Mouse (Mus musculus) neural tube, embryonic 10.5 days (tissue): ENCODE measurements at regions not wholly inside any gene's neighbourhood (a gene's known extent, or its start where the extent isn't known, plus 50 kb on each side); places are given as distances from the start of the nearest gene placed in this dataset.

Experiments used
- DNase-seq: peaks from one replicate; pipeline ENCODE4 v3.0.0-alpha.2; 2017; ENCODE audit warnings: low spot score; ENCODE audit errors: extremely low spot score

DNA sequence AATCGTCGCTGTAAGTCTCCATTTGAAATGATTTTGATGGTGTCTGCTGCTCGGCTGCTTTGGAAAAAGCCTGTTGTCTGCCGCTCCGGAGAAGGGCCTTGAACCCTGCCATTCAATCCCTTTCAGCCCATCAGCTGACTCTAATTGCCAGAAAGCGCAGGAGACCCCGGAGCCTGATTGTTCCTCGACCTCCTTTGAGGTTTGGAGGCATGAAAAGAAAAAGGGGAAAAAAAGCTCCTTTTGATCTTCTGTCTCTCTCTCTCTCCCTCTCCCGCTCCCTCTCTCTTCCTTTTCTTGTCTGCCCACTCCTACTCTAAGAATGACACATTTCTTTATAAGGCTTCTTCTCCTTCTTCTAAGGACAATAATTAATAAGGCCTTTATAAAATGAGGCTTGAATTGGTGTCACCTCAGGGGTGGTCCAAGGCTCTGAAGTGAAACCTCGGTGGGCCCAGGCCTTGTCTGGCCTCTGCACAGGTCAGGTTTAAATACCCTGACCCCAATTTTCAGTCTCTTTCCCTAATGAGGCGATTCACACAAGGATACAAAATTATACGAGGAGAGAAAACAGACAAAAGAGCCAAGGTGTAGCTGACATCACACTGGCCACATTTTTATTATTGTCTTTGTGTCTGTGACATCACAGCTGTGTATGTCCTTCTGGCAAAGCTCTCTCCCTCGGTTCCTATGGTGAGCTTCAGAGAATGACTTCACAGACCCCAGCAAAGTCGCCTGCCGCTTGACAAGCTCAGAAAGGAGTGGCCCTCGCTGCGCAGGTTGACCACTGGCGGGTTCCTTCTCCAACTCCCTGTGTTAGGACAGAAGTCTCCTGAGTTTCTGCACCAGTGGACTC, 787.4 kb downstream of the Nr2f2 start:
- DNase-seq, result peak; percentile 35

DNA sequence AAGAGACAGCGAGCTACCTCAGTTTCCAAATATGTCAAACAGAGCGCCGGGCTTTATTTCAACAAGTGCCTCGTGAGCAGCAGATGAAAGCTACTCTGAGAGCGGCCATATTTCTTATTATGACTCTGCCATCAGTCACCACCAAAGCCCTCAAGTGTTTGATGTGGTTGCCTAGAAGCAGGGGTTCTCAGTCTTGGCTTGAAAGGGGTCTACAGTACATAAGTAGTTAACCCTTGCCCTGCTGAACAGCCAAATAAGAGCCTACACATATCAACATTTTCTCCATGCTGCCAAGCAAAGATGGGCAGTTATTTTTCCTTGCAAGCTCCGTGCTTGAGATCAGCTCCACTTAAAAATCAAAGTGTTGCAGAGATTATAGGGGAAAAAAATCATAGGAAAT, 788.8 kb downstream of the Nr2f2 start:
- DNase-seq, result no peak

DNA sequence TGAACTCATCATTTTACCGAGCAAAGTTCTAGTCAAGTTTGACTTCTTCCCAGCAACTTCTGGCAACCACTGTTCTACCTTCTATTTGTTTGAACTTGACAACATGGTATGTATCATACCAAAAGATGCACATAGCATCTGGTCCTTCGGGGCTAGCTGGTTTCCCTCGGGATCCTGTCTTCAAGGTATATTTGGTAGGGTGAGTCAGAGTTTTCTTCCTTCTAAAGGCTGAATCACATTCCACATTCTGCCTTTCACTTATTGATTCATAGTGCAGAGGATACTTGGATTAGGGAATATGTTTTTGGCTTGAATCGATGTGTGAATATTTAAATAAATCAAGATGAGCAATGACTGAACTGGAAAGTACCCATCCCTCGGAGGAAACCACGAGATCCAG, 789.9 kb downstream of the Nr2f2 start:
- DNase-seq, result no peak

DNA sequence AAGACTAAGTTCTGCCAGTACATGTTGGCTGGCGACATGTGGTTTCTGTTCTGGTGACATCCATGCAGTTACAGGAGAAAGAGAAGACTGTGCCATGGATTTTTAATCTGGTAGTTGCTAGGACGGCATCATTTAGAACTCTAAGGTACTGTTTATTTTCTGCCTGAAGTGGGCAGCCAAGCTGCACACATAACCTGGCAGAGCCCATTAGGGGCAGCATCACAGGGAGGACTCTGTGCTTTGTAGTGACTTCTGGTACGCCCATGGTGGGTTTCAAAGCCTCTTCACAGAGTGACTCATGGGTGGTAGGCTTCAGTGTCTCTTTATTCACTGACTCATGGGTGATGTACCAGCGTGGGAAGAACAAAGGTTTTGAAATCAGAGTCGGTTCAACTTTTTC, 792.8 kb downstream of the Nr2f2 start:
- DNase-seq, result no peak

DNA sequence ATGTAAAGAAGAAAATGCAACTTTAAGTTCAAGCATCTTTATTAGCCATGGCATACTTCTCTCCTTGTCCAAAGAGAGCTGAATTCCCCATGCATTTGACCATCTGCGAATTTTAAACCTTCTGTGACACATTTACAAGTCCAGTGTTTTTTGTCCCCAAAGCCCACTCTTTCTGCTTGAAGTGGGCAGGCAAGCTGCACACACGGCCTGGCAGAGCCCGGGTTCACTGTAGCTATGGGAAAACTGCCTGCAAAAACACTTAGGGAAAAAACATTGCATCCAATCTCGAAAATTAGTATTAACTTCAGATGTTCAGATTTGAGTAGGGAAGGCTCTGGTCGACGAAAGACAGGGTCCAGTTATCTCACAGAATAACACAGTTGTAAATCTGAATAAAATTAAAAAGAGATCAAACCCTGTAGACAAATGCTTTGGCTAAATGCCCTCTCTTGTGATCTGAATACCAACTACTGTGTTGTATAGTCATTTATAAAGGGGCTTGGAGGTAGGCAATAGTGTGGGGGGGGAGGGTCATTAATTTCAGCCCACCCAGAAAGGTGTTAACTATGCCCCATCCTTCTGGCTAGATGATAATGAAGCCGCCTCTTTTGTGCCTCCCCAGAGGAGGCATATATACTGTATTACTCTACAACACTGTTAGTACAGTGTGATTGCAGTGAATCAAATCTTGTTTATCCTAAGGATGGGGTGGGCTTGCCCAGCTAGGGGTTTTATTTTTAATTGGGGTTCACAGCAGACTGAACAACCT, 793.7 kb downstream of the Nr2f2 start:
- no peak for DNase-seq

DNA sequence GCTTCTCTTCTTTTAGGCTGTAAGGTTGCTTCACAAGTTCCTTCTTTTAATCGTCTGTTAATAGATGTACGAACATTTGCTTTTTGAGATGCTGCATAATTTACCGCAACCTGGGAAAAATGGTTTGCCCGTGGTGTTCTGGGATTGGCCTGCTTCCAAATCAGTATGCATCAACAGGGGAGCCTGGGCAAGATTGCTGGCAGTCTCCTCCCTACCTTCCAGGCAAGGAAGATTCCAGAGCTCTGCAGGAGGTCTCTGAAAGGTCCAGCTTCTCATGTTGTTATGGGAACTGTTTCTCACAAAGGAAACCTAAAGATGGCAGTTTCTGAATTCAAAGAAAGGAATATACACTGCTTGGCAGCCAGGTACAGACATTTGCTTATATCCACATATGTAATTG, 799.6 kb downstream of the Nr2f2 start:
- no peak for DNase-seq

DNA sequence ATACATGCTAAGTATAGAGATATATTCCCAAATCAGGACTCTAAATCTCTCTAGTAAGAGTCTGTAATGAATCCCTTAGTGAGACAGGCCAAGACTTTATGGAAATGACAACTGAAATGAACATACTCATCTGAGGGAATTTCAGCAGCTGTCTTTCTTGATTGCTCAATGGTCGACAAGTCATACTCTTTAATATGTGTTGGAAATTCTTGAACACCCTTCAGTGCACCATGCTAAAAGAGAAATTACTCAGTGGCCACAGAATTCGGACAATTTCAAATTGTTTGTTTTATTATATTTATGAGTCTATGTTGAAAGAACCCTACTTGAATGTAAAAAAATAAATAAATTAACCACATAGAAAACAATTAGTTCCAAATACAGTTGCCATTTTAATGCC, 802.1 kb downstream of the Nr2f2 start:
- no peak for DNase-seq

DNA sequence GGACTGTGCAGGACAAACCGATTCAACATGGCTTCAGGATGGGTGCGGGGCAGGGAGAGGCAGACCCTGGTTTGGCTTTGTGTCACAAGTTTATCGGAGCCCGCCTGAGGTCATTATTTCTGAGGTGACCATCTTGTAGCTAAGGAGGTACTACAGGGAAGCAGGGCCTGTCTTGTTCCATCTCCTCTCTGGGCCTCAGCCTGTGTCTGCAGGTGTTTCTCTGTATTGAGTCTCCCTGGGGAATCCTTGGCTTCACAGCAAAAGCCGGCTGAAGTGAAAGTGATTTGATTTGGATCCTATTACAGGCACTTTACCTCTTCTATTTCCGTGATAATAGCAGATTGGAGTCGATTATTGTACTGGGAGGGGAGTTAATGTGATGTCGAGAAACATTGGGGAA, 805.7 kb upstream of the Arrdc4 start:
- no peak for DNase-seq

DNA sequence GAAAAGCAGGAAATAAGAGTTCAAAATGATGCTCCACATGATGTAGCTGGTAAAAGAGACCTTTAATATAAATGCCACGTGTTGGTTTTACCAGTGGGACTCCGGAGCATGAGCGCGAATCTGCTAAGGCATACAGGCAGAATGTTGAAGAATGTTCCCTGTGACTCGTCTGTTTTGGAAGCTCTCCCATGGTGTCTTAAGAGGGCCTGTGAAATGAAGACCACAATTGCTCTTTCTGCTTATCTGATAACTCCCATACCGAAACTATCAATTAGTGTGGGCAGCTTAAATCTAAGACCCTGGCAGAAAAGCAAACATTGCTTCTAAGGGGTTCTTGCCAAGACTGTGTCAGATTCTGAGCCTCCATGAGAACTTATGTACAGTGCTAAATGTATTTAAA, 804.9 kb upstream of the Arrdc4 start:
- DNase-seq, result no peak

DNA sequence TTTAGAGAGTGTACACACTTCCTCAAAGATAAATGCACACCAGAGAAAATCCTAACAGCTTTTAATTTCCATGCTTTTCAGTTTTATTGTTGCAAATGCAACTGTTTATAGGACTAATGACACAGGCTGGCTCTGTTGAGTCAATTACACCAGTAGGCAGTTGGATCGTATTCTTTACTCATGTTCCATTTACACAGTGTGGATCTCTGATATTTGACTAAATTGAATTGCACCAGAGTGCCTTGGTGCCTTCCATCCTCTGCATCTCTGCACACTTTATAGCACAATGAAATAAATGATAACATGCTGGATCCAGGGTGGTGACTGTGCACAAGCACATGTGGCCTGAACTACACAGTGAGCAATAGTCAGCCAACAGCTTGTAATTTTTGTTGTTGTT, 787.0 kb upstream of the Arrdc4 start:
- no peak for DNase-seq

DNA sequence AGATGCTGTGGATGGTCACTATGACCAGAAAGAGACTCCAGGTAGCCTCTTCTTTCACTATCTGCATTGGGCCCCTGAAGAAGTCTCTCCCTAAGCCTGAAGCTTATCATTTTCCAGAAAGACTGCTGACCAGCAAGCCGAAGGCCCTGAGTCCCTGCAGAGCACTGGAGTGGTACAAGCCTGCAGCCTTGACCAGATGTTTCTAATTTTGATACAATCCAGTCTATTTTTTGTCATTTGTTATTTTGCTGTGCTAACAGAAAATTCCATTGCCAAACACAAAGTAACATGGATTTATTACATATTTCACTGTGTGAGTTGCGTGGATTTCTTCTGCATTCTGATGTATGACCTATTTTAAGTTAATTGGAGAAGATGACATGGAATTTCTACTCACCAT, 764.9 kb upstream of the Arrdc4 start:
- DNase-seq, result no peak

DNA sequence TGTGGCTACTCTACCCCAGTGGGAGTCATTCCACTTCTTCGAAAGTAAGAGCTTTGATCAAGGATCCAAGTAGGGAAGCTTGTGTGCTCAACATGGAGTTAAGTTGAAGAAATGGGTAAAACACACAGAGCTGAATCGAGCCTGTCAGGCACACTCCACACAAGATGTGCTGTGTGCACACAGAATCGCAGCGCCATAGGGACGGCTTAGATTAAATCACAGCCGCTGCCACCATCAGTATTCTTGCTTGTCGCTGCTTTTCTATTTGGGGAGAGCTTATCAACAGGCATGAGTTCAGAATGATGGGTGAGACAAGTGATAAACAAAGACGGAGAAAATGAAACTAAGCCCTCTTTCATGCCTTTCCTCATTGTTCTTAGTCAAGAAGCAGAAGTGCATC, 761.3 kb upstream of the Arrdc4 start:
- no peak for DNase-seq

DNA sequence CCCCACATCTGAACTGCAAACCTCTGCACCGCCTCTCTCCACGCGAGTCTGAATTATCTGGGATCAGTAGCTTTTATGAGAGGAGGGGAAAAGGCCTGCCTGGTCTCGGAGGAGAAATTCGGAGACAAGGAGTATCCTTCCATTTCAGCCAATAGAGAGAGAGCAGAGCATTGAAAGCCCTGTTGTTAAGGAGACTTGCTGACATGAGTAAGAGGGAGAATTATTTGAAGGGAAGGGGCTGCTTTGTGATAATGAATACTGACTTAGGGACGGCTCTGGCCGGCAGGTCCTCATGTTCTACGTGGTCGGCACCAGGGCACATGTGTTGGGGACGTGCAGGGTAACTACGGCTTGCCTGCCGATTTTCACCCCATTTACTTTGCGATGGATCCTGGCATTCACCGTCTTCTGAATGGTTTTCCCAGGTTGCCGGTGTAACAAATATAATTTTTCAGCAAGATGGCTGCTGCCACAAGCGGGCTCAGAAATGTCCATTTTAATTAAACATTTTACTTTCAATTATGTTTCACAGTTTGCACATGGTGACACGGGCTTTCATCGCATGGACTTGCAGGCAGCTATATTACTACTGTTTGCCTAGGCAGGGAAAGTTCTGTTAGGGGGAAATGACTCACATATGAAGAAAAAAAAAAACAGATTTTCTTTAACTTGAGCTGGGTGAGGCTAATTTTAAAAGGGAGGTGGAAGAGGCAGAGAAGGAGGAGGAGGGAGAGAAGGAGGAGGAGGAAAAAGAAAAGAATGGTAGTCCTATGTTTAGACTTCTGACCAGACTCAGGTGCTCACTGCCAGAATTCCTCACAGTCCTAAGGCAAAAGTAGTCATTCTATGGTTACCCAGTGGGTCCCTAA, 744.3 kb upstream of the Arrdc4 start:
- no peak for DNase-seq

DNA sequence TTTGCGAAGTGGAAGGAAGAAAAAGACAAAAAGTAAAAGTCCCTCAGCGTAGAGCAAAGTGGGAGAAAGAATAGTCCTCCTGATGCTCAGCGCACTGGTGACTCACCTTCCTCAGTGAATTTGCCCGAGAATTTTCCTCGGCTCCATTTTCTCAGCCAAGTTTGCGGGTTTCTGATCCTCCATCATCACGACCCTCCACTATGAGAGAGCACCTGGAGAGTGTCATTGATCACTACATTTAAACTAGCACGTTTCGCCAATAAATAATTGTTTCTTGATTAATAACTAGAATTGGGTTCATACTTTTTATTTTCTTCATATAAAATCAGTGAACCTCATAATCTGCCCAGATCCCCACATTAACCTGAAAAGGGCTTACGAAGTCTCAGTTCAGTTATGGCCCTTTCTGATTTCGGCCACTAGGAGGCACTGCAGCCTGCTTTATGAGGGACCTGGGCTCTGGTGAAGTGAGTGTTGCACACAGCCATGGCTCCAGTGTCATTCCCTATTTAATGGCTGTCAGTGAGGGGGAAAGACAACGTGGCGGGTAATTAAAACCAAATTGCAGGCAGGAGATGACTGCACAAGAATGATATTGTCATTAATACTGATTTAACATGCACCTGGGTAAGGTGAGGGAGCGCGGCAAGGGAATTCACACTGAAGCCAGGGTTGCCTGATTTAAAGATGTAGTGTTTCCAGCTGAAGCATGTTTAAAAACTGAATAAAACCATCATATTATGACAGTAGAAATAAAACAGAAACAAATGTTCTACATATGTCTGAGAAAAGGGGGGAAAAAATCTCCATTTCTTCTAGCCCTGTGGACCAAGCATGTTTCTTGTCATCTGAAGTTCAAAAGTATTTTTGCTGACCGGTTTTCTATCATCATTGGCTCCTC, 741.8 kb upstream of the Arrdc4 start:
- DNase-seq, result peak; percentile 84

DNA sequence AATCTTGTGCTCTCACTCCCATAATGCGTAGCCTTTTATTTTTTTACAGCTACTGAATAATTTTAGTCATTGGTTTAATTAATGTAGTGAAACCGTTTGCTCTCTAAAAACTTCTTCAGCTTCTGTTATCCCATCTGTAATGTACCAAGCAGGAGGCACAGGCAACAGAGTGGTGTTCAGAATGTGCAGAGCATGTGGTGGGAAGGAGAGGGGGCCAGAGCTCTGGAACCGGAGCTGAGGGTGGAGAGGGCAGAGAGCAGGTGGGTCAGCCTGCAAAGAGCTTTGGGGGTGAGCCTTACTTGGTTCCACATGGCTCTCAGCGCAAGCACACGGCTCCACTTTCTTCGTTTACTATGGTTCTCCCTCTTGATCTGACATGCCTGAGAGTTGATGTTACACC, 739.6 kb upstream of the Arrdc4 start:
- no peak for DNase-seq

DNA sequence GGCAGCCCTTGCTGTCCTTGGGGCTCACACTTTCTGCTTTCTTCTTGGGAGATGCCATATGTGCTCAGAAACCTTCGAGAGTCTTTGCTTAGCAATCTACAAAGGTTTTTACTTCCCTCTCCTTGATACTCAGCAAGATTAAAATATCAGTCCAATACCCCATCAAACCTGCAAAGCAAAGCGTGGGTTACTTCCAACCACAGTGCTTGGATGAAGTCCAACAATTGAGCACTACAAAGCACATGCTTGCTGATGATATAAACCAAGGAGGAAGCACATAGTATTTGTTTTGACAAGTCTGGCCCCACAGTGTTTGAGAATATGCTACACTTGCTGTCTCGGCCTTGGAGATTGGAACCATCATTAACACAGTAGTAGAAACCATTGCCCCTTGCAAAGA, 738.1 kb upstream of the Arrdc4 start:
- no peak for DNase-seq

DNA sequence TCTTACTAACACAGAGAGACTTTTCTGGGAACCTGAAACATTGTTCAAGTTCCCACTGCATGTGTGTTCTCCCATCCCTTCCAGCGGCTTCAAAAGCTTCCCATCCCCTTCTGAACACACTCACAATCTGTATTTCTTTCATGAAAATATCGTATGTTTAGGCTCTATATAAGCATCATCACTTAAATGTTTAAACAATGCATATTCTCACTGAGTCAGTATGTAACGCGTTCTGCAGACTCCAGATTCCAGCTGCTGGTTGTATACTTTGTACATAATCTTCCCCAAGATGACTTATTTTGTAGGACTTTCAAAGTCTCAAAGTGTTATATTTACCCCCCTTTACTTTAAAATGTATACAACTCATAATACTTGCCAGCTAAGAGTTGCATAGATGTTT, 735.5 kb upstream of the Arrdc4 start:
- no peak for DNase-seq
